Mouse (Mus musculus) frontal cortex, postnatal 10 days (tissue): ENCODE results near the gene Tnks1bp1.

ENCODE experiments used
- DNase-seq, 2 experiments: peaks; one replicate each; pipeline ENCODE4 v3.0.0; 2022; ENCODE audit warnings: low spot score in 2 of 2, mixed read lengths in 1 of 2

Tnks1bp1 gene

DNA sequence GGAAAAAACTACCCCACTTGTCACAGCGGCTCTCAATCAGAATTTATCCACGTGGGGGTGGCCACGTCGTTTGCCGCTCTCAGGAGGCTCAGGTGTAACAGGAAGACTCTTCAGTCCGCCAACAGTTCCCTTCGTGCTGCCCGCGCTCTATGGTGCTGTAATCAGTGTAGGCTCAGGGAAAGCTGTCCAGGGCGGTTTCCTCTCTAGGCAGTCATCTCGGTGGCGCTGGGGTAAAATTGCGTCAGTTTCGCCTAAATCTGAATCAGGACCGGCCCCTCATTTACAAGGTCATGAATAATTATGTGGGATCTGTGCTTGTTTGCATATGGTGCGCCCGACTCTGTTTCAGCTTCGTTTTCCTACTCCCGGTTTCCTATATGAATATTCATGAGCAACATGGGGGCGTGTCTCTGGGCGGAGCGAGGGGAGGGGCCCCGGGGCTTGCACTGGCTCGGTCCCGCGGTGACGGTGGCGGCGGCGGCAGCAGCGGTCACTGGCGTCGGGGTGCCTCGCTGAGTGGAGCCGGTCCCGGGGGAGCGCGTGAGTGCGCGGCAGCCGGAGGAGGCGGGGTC is at the start of gene Tnks1bp1:
TSS of gene Tnks1bp1 (plus strand) at position 427 of the 572 bp plus-strand sequence.
- peak; percentile 93 for DNase-seq

DNA sequence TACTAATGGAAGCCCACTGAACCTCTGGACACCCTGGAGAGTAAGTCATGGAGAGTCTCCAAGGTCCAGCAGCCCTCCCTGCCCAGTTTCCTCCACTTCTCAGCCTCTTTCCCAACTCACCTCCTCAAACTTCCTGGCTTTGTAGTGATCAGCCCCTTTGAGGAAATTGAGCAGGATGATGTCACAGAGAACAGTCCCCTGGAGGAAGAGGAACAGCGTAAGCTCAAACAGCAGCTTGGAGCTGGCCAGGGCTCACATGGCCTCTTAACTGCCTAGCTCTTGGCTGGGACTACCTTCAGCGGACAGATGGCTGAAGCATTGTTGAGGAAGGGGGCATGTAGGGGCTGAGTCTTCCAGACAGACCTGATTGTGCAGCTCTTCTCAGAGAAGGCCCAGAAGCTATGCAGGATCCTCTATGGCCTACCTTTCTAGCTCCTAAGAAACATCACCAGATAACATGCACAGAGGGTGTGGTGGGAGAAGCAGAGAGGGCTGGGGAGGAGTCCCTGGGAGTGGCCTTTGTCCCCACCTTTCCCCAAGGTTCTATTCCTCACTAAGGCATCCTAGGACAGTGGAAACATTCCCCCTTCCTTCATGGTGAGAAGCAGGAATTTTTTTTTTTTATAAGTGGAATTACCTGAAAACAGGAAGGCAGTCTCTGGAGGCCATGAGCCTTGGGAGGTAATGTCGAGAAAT is 48.2 kb upstream of the Tnks1bp1 start:
- DNase-seq = no peak

DNA sequence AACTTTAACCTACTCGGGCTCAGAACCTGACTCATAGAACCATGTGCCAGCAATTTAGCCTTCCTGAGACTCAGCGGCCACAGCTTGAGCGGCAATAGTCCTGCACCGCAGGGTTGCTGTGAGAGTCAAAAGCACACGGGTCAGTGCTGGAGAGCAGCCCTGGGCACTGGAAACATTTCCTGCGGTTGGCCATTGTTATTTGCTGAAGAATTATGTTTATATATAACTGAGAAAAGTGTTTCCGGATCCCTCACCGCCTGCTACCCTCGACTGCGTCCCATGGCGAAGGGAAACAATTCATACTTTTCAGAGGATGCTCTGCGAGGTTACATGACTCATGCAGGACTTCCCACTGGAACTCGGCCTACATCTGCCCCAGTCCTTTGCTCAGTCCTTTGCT is 46.3 kb upstream of the Tnks1bp1 start:
- no peak for DNase-seq

- DNase-seq = no peak
Measured at GRCm38 (mm10) chr2:85002575-85002974, 45.2 kb upstream of the Tnks1bp1 start.

DNA sequence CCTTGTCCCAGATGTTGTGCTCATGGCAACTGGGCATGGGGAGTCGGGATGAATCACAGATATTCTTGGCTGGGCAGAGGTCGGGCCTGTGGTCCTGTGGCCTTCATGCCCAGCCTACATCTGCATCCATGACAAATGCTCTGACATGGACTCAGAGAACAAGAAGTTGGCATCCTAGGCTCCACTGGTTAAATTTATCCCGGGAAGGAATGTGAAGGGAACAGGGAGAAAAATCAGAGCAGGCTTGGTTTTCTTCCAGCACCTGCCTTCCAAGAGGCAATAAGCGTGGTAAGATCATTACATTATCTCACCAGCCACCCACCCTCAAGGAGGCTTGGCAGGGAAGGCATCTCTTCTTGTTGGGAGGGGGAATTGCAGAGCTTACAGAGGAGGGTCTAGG is 43.5 kb upstream of the Tnks1bp1 start:
- DNase-seq = no peak

- DNase-seq = no peak
Measured at GRCm38 (mm10) chr2:85006600-85006999, 41.2 kb upstream of the Tnks1bp1 start.

- no peak for DNase-seq
Measured at GRCm38 (mm10) chr2:85007729-85008128, 40.1 kb upstream of the Tnks1bp1 start.

DNA sequence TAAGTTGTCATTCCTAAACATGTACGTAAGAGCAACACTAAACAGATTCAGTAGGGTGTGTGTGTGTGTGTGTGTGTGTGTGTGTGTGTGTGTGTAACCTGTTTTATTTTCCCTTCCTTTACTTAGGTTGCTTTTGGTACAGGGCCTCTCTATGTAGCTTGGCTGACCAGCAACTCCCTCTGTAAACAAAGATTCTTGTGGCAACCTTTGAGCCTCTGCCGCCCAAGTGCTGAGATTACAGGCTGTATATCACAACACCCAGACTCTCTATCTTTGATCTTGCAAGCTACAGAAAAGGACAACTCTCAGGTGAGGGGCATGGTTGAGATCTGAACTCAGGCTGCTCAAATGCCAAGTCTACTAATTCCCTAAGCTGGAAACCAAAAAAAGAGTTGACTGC is 38.6 kb upstream of the Tnks1bp1 start:
- no peak for DNase-seq

DNA sequence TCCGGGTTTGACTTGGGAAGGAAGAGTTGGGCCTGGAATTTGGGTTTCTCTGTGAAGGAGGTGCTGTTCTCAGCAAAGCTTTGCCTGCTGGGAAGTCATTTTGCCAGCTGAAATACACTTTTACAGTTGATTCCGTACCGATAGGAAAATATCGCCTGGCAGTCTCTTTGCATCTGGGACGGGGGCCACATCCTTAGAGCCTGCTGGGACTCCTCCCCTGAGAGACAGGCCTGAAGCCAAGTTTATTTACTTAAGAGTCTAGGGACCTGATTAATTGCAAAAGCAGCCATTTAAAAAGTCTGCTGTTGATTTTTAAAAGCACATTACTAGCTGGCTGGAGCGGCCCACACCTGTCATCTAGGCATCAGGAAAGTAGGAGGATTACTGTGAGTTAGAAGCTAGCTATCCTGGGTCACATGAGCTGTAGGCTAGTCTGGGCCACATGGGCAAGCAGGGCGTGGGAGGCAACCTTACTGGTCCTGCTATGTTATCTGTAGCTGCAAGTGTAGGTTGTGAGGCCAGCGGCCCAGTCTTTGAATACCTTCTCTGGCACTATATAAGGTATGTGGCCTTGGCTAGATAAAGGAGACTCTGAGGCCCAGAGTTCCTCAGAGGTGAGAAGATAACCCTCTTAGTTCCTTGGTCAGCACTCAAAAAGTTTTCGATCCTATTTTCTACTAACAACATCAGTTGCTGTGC is 35.8 kb upstream of the Tnks1bp1 start:
- no peak for DNase-seq

DNA sequence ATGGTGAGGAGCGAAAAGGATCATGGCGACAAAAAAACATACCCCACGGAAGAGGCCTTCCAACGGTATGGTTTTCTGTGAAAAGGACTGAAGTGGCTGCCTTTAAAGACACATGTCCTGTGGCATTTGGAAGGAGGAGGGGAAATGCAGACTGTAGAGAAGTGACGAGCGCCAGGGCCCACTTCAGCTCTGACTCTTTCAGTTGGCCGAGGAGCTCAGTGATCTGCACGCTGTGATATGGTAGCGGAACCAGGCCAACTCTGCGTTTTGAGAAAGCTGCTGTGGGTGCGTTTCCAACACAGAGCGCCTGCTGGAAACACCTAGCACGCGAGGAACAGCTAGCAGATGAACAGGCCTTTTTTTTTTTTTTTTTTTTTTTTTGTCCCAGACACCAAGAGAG is 35.1 kb upstream of the Tnks1bp1 start:
- no peak for DNase-seq

DNA sequence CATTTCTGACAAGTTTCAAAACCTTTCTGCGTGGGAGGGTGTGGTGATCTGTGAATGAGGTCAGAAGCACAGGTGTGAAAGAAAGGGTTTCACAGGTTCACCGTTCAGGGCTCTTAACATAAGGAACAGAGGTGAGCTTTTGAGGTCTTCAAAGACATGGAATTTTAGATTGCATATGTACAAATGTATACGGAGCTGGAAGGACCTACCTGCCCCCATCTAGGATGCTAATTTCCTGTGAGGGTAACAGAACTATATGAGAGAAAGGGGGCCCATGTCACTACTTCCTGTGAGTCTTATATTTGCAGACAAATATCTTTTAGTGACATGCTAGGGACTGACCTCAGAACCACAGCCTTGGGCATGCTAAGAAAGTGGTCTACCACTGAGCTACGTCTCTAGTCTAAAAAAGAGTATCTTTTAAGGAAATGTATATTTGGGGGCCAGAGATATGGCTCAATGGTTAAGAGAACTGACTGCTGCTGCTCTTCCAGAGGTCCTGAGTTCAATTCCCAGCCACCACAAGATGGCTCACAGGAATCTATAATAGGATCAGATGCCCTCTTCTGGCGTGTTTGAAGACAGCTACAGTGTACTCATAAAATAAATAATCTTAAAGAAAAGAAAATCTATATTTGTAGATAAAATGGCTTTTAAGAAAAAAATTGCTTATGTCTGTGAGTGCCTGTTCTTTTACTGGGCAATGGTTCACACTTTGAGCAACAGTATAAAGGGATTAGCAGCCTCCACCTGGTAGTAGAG is 33.8 kb upstream of the Tnks1bp1 start:
- no peak for DNase-seq

- DNase-seq = no peak
Measured at GRCm38 (mm10) chr2:85014588-85014982, 33.2 kb upstream of the Tnks1bp1 start.

DNA sequence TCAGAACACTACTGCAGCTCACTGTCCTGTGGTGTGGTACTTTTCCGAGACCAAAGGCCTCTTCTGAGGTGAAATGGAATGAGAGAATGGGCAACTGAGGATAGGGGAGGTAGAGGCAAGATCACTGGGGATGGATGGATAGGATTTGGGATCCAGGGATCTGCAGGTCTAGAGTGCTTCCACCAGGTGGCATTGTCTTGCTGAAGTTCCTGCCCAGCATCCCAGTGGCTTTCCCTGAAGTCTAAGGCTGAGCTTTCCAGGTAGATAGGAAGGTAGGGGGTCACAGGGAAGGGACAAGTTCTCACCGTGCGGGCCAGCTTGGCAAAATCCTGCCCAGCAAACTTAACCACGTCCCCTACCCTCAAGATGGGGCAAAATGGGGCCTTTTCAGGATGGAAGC is 25.8 kb upstream of the Tnks1bp1 start:
- DNase-seq = no peak

- DNase-seq = no peak
Measured at GRCm38 (mm10) chr2:85026178-85026577, 21.6 kb upstream of the Tnks1bp1 start.

- no peak for DNase-seq
Measured at GRCm38 (mm10) chr2:85027281-85027680, 20.5 kb upstream of the Tnks1bp1 start.

GRCm38 (mm10) chr2:85029897-85030296 is 17.9 kb upstream of the Tnks1bp1 start:
- DNase-seq = no peak

DNA sequence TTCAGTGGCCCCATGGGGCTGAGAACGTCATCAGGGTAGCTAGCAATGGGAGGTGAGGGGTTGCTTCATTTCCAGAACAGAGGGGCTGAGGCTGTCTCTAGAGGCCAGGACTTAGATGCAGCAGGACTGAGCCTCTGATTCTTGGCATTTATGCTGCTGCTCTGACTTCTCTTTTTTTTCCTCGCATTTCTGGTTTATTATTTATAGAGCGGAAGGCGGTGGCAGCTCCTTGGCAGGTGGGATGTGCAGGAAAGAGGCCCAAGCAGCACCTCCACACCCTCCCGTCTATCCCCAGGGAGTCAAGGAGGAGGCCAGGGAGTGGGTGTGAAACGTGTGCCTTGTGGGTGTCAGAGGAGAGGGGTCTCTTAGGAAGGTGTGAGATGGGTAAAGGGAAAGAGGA is 16.8 kb upstream of the Tnks1bp1 start:
- DNase-seq = no peak

DNA sequence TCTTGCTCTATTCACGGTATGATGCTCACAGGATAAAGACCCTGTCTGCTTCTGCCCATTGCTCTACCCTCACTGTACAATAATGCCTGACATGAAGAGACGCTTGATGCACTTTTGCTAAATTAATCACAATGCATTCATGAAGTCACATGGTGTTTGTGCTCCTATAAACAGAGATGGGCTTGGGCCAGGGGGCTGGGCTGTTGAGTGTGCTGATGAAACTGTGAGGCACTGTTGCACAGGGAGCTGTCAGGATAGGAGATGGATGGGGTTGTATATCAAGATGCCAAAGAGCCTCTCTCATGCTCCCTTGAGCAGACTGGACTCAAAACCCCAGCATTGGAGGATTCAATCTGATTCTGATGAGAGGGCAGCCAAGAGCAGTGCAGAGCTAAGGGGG is 14.7 kb upstream of the Tnks1bp1 start:
- DNase-seq = no peak

- no peak for DNase-seq
Measured at GRCm38 (mm10) chr2:85034169-85034568, 13.7 kb upstream of the Tnks1bp1 start.

DNA sequence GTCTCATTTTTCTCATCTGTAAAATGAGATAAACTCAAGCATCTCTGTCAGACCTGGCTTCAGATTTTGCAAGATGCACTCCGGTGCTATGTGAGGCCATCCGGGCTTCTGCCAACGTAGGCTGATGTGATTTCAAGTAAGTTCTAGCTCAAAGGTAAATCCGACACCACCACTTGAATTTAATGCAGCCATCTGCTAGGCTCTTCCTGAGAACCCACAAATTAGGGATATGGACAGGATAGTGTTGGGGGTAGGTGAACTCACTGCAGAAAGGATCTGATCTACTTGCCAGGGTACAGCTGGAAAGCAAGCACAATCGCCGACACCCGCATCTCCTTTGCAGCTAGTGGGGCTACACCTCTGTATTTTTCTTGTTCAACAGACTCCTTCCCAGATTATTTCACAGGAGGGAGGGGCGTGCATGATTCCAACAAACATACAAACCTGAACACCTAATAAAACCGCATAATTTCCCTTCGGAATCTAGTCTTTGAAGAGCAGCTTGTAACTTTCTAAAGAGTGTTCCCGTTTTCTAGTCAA is 11.2 kb upstream of the Tnks1bp1 start:
- no peak for DNase-seq

DNA sequence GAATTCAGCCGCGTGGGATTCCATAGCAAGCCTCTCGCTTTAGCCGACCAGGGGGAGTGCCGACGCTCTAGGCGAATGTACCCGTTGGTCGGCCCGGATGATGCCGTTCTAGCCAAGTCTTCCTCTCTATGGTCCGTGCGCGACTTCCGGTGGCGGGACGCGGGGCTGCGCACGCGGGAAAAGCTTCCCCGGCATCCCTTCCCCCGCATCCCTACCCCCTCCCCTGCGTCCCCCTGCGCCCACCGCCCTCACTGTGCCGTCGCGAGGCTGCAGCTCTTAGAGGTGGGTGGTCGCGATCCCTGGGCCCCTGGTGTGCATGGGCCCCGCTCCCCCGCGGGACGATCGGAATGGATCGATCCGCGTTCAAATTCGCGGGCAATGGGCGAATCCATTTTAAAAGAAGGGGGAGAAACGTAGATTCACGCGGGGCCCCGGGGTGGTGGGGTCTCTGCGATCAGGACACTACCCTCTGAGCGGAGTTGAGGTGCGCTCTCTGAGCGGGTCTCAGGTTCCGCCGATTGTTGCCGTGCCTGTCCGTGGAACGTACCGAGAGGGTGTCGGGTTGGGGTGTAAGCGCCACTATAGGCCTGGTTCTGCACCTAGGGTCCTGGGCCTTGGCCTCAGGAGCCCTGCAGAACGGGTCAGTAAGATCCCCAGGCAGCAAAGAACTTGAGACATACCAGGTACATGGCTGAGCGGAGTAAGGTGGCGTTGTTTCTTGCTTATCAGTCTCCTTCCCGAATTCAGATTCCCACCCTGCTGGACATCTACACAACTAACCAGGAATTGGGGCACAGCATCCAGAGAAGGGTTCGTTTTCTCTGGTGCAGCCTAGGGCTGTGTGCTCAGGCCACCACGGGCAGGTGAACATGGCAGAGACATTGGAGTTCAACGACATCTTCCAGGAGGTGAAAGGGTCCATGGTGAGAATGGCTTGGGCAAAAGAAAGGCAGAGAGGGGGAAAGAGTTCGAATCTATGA is 10.5 kb upstream of the Tnks1bp1 start, which contains the start of the genes Ssrp1 and P2rx3:
TSS of gene Ssrp1 (plus strand) at position 188 of the 980 bp plus-strand sequence.
TSS of gene P2rx3 (minus strand) at position 416 of the 980 bp plus-strand sequence.
- peak; percentile 81 to 89 for DNase-seq
